Mouse (Mus musculus) myocyte (in vitro differentiated cells): ENCODE data around the gene Lmo2. TPM values are rescaled to one million over a fixed set of nuclear protein-coding genes. Genes with fewer than 3 reads are reported as not detected.
"Not testable (repeated sequence)": the region's sequence is repeated elsewhere in the genome, so short reads cannot be mapped to it uniquely, and the experiment has no call there.

ENCODE experiments used
- H3K27me3 ChIP-seq: one replicate; pipeline ENCODE4 v1.6.1; 2011; ENCODE audit not compliant: control insufficient read depth, insufficient read depth, insufficient read length
- H3K36me3 ChIP-seq: one replicate; pipeline ENCODE4 v1.6.1; 2011; ENCODE audit not compliant: control insufficient read depth, insufficient read depth
- H3K4me2 ChIP-seq: one replicate; pipeline ENCODE4 v1.6.1; 2011; ENCODE audit warnings: low read depth, control low read depth
- H3K4me3 ChIP-seq: one replicate; pipeline ENCODE4 v1.5.1; 2011; ENCODE audit warnings: mild to moderate bottlenecking, control low read depth, moderate library complexity
- H3K79me2 ChIP-seq: one replicate; pipeline ENCODE4 v1.6.1; 2011; ENCODE audit not compliant: control insufficient read depth, insufficient read depth
- H3ac ChIP-seq: one replicate; pipeline ENCODE4 v1.6.1; 2011; ENCODE audit not compliant: control insufficient read depth, insufficient read length
- CEBPB ChIP-seq: IDR thresholded peaks from 2 replicates; pipeline ENCODE4 v1.6.1; 2011; ENCODE audit warnings: mild to moderate bottlenecking, moderate library complexity; ENCODE audit not compliant: poor library complexity, insufficient read depth, severe bottlenecking
- E2F4 ChIP-seq: IDR thresholded peaks from one replicate; pipeline ENCODE4 v1.6.1; 2011; ENCODE audit warnings: mild to moderate bottlenecking, control low read depth, moderate library complexity; ENCODE audit not compliant: insufficient read depth
- MAX ChIP-seq: IDR thresholded peaks from one replicate; pipeline ENCODE4 v1.6.1; 2011; ENCODE audit warnings: low read depth, mild to moderate bottlenecking, control low read depth
- MYOD1 ChIP-seq, 3 experiments: IDR thresholded peaks; one replicate each; pipeline ENCODE4 v1.6.1; 2011; ENCODE audit warnings: control low read depth in 2 of 3, low read depth in 2 of 3, mild to moderate bottlenecking in 2 of 3, moderate library complexity in 1 of 3; ENCODE audit not compliant: insufficient read length in 2 of 3, control insufficient read depth in 1 of 3
- MYOG ChIP-seq, 3 experiments: IDR thresholded peaks; one replicate each; pipeline ENCODE4 v1.6.1; 2011; ENCODE audit warnings: control low read depth in 2 of 3, low read depth in 2 of 3, mild to moderate bottlenecking in 2 of 3; ENCODE audit not compliant: insufficient read length in 2 of 3, control insufficient read depth in 1 of 3, insufficient read depth in 1 of 3
- POLR2A ChIP-seq: IDR thresholded peaks from one replicate; pipeline ENCODE4 v1.6.1; 2011; ENCODE audit warnings: low read depth, mild to moderate bottlenecking, control low read depth, moderate library complexity; ENCODE audit not compliant: insufficient read length
- POLR2AphosphoS2 ChIP-seq: IDR thresholded peaks from one replicate; pipeline ENCODE4 v1.6.1; 2011; ENCODE audit warnings: low read depth, control low read depth; ENCODE audit not compliant: insufficient read length
- REST ChIP-seq: IDR thresholded peaks from one replicate; pipeline ENCODE4 v1.6.1; 2011; ENCODE audit warnings: mild to moderate bottlenecking, control low read depth, moderate library complexity; ENCODE audit not compliant: insufficient read depth, insufficient read length
- SRF ChIP-seq: IDR thresholded peaks from one replicate; pipeline ENCODE4 v1.6.1; 2011; ENCODE audit warnings: low read depth; ENCODE audit not compliant: control insufficient read depth, insufficient read length
- TCF12 ChIP-seq: IDR thresholded peaks from one replicate; pipeline ENCODE4 v1.6.1; 2011; ENCODE audit warnings: mild to moderate bottlenecking, control low read depth; ENCODE audit not compliant: poor library complexity, insufficient read depth, severe bottlenecking
- TCF3 ChIP-seq: IDR thresholded peaks from one replicate; pipeline ENCODE4 v1.6.1; 2011; ENCODE audit warnings: low read depth, control low read depth; ENCODE audit not compliant: insufficient read length
- USF1 ChIP-seq: IDR thresholded peaks from one replicate; pipeline ENCODE4 v1.6.1; 2011; ENCODE audit warnings: low read depth, mild to moderate bottlenecking, control low read depth, moderate library complexity
- polyA plus RNA-seq: library from polyadenylated mRNA; unstranded; fragments of >200 nt; fragmentation: generic; extraction: Trizol; gene quantifications from one replicate; pipeline ENCODE4 v1.2.1, GENCODE M21; 2012; ENCODE audit warnings: missing spikeins

Gene Lmo2
- polyA plus RNA-seq, 1 experiment, result 0.11 TPM

- no peak overlapping the region for H3K4me2 ChIP-seq
- no peak overlapping the region for H3ac ChIP-seq
- TF ChIP-seq SRF (no peak), TCF12 (no peak), CEBPB (no peak), TCF3 (no peak)
- peaks cover 68% of the 10 kb centered on the region for H3K27me3 ChIP-seq
- no peaks in the 10 kb centered on the region for H3K36me3 ChIP-seq
- H3K79me2 ChIP-seq, result no peaks in the 10 kb centered on the region
- H3K4me3 ChIP-seq, result no peak overlapping the region
These were observed 24.5 kb downstream of the Lmo2 start for GRCm38 (mm10) chr2:103982250-103982649.

DNA sequence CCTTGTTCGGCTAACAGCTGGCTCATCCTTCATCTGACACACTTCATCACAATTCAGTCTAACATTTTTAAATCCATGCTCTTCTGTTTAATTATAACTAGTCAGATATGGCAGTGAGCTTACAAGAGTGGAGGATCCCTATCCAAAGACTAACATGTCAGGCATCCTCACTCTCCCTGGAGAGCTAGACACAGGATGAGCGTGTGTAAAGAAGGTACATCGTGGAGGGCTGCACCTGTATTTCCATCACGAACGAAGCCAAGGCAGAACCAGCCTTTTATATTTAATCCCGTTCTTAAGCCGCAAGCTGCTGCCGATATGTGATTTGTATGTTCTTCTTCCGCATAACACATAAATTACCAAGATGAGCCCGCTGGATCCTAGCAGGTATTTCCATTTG is 25.4 kb downstream of the Lmo2 start:
- Histone ChIP-seq H3K27me3 (peaks cover 64% of the 10 kb centered on the region), H3K4me2 (no peak overlapping the region), H3K79me2 (no peaks in the 10 kb centered on the region), H3ac (no peak overlapping the region), H3K36me3 (no peaks in the 10 kb centered on the region), H3K4me3 (no peak overlapping the region)
- TF ChIP-seq CEBPB (no peak), USF1 (no peak), POLR2AphosphoS2 (no peak), MAX (no peak), E2F4 (no peak), MYOD1 (IDR thresholded peaks at IDR 0.05; ENCODE audit: control insufficient read depth in 1 of 3, insufficient read length in 2 of 3, low read depth in 2 of 3) (no peak), POLR2A (no peak), TCF12 (no peak), MYOG (IDR thresholded peaks at IDR 0.05; ENCODE audit: control insufficient read depth in 1 of 3, insufficient read depth in 1 of 3, insufficient read length in 2 of 3, low read depth in 2 of 3) (no peak), SRF (no peak)

DNA sequence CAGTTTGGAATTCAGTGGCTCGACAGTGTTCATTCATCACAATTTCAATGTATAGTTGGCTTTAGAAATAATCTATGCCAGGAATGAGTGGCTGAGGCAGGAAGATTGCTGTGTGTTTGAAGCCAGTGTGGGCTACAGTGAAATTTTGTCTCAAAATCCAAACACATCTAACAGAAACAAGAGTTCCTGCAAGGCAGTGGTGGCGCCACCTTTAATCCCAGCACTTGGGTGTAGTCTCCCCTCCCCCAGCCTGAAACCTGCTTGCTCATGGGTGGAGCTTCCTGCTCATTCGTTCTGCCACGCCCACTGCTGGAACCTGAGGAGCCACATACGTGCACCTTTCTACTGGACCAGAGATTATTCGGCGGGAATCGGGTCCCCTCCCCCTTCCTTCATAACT is 29.8 kb downstream of the Lmo2 start:
- H3ac ChIP-seq, H3K79me2 ChIP-seq, H3K4me3 ChIP-seq, H3K4me2 ChIP-seq, H3K36me3 ChIP-seq: not testable (repeated sequence)
- H3K27me3 ChIP-seq, result peaks cover 58% of the 10 kb centered on the region

DNA sequence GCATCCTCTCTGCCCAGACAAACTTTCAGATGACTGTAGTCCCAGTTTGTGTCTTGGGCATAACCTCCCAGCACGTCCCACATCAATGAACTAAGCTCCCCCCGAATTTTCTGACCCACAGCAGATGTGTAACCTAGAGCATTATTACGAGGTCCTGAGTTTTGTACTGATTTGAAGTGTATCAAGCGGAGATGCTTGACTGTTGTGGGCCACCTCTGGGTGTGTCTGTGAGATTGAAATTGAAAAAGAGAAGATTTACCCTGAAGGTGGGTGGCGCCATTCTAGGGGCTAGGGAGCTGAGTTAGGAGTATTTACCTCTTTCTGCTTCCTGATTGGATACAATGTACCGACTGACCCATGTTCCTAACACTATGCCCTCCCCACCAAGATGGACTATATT is 31.9 kb downstream of the Lmo2 start:
- Histone ChIP-seq H3K4me2 (no peak overlapping the region), H3K79me2 (no peaks in the 10 kb centered on the region), H3K36me3 (no peaks in the 10 kb centered on the region), H3K27me3 (peaks cover 54% of the 10 kb centered on the region), H3K4me3 (no peak overlapping the region), H3ac (no peak overlapping the region)
- no peak for TF ChIP-seq E2F4
- TF ChIP-seq MAX, result no peak
- TF ChIP-seq REST, result no peak
- TF ChIP-seq TCF3, result no peak
- no peak for TF ChIP-seq SRF
- TF ChIP-seq USF1, result no peak
- no peak for TF ChIP-seq TCF12
- TF ChIP-seq POLR2A, result no peak
- TF ChIP-seq POLR2AphosphoS2, result no peak
- TF ChIP-seq MYOG (IDR thresholded peaks at IDR 0.05; ENCODE audit: control insufficient read depth in 1 of 3, insufficient read depth in 1 of 3, insufficient read length in 2 of 3, low read depth in 2 of 3), result no peak
- no peak for TF ChIP-seq MYOD1 (IDR thresholded peaks at IDR 0.05; ENCODE audit: control insufficient read depth in 1 of 3, insufficient read length in 2 of 3, low read depth in 2 of 3)
- no peak for TF ChIP-seq CEBPB

DNA sequence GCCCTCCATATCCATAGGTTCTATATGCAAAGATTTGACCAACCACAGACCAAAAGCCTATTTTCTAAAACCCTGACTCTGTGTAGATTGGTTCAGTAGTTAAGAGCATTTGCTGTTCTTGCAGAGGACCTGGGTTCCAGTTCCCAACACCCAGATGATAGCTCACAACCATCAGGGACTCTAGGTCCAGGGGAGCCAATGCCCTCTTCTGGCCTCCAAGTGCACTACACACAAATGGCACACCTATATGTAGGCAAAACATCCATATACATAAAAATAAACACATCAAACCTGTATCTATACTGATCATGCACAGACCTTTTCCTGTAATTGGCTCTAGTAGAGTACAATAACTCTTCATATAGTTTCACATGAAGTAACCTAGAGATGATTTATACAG is 33.5 kb downstream of the Lmo2 start:
- Histone ChIP-seq H3K36me3 (no peaks in the 10 kb centered on the region), H3K4me2 (no peak overlapping the region), H3ac (no peak overlapping the region), H3K4me3 (no peak overlapping the region), H3K79me2 (no peaks in the 10 kb centered on the region), H3K27me3 (peaks cover 43% of the 10 kb centered on the region)
- TF ChIP-seq CEBPB, result no peak
- no peak for TF ChIP-seq REST
- no peak for TF ChIP-seq E2F4
- no peak for TF ChIP-seq MYOG (IDR thresholded peaks at IDR 0.05; ENCODE audit: control insufficient read depth in 1 of 3, insufficient read depth in 1 of 3, insufficient read length in 2 of 3, low read depth in 2 of 3)
- TF ChIP-seq POLR2AphosphoS2, result no peak
- TF ChIP-seq MAX, result no peak
- TF ChIP-seq USF1, result no peak
- TF ChIP-seq MYOD1 (IDR thresholded peaks at IDR 0.05; ENCODE audit: control insufficient read depth in 1 of 3, insufficient read length in 2 of 3, low read depth in 2 of 3), result no peak
- TF ChIP-seq TCF12, result no peak
- TF ChIP-seq TCF3, result no peak
- no peak for TF ChIP-seq SRF

DNA sequence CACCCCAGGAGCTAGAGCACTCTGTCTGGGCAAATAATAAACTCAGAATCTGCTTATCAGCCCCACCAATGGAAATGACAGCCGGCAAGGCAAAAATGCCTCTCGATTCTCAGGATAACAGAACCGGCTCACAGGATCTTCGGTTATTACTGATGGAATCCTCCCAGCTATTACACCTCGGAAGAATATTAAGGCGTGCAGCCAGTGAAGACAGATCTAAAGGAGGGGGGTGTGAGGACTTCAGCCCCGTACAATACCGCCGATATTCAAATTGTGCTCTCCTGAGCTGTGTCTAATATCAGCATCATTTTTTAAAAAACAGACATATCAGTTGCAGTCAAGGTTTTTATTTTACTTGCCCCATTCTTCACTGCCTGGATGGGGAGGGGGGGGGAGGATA is 34.4 kb downstream of the Lmo2 start:
- Histone ChIP-seq H3K4me2 (no peak overlapping the region), H3K36me3 (no peaks in the 10 kb centered on the region), H3K27me3 (peaks cover 43% of the 10 kb centered on the region), H3K79me2 (no peaks in the 10 kb centered on the region), H3K4me3 (no peak overlapping the region), H3ac (no peak overlapping the region)
- TF ChIP-seq MYOD1 (IDR thresholded peaks at IDR 0.05; ENCODE audit: control insufficient read depth in 1 of 3, insufficient read length in 2 of 3, low read depth in 2 of 3), result no peak
- TF ChIP-seq USF1, result no peak
- no peak for TF ChIP-seq CEBPB
- TF ChIP-seq MYOG (IDR thresholded peaks at IDR 0.05; ENCODE audit: control insufficient read depth in 1 of 3, insufficient read depth in 1 of 3, insufficient read length in 2 of 3, low read depth in 2 of 3), result no peak
- no peak for TF ChIP-seq MAX
- no peak for TF ChIP-seq TCF12
- no peak for TF ChIP-seq TCF3
- TF ChIP-seq POLR2A, result no peak
- no peak for TF ChIP-seq POLR2AphosphoS2
- TF ChIP-seq REST, result no peak
- no peak for TF ChIP-seq SRF
